Mouse (Mus musculus) NIH3T3 (cell line): Measurements from ENCODE around the gene Kalrn.

ENCODE experiments used
- DNase-seq: peaks from one replicate; pipeline ENCODE4 v3.0.0-alpha.2; 2012; ENCODE audit warnings: low read depth

Gene Kalrn

DNA sequence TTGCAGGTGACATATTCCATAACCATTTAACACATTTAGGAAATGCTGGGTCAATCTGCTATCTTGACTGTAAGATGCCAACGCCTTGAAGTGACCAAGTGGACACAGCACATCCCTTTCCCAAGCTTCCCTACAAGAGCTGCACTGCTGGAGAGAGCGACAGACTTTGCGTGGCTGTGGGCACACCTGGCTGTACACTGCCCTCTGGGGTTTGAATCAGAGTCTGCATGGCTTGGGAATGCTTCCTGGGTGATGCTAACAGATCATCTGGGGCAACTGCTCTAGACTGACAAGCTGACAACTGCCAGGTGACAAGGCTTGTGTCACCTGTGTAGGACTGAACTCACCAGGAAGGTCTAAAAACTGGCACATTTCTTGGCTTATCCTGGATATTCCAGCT, 388.6 kb downstream of the Kalrn start:
- DNase-seq, result no peak

DNA sequence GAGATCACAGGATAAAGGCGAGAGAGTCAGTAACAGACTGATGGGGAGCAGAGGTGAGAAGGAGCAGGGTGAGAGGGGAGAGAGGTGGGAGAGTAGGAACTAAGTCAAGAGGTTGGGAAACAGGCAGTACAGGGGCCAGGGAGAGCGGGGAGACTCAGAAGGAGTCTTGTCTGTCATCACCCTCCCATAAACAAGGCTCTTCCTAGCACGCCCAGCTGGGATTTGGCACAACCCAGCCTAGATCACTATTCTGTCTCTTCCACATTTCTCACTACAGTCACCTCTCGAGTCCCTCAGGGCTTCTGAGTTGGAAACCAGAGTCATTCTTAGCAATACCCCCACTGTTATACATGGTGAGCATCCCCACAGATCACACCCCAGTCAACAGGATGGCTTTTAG, 390.1 kb downstream of the Kalrn start:
- no peak for DNase-seq

DNA sequence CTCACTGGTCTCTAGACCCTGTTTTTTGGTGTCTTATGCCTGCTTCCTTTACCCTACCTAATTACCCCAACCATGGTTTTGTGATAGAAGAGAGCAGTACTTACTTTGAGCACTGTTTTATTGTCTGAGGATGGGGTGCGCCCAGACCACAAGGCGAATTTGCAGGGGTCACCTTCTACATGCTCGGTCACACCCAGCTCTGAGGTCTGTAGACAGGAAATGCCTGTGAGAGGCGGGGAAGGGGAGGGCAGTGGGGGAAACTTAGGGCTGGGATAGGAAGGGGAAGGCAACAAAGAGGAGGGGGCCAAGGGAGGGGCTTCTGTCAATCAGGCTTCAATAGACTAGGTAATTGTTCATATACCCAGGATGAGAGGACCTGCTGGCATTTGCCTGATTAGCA, 397.7 kb downstream of the Kalrn start:
- no peak for DNase-seq

DNA sequence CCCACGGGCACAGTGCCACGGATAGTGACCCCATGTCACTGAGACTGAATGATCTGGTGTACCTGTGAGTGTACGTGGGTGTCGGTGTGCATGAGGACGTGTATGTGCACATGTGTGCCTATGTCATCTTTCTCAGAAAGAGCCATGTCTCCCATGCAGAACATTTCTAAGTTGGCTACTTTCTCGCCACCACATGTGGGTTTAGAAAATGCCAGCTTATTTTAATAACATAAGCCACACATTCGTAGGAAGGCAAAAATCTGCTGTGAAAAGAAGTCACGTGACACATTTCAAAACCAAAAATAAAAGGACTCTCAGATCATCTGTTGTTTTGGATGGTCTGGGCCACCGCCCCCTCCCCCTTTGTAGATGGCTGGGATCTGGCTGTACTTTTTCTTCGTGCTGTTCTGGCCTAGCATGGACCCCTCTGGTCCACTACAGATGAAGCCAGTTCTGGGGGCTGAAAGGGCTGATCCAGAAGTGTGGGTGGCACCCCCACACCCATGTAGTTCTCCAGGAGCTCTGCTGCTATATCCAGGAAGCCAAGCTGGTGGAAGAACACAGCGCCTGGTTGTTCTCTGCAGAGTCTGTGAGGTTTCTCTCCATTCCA, 400.7 kb downstream of the Kalrn start:
- DNase-seq, result no peak

DNA sequence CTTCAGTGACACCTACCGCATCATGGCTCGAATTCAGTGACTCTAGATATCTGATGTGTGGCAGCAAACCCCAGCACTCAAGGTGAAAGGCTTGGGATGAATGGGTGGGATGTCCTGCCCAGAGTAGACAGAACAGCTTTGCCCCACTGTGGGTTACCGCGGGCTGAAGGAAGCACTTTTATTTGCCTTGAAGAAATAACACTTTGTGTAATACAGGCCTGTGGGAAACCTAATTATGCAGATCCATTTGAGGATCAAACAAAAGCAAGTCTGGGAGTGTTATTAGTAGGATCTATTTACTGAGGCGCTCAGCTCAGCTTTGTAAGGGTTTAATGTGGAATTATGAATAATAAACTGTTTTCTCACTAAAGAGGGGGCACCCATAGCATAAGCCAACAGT, 406.3 kb downstream of the Kalrn start:
- no peak for DNase-seq

DNA sequence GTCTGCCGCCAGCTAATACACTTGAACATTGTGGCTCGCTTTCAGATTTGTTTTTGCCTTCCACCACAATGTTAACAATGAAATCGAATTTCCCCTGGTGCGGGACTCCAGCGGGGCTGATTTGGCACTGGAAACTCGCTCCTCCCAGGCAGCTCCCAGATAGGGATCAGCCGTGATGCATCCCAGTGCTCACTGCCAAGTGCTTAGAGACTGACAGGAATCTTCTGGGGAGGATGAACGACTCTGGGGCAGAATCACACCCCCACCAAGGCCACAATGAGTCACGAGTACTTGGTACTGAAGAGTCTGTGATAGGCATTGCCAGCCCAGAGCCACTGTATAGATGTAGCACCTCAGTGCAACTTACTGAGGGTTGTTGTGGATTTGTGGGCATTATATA, 410.2 kb downstream of the Kalrn start:
- peak; percentile 49 for DNase-seq

DNA sequence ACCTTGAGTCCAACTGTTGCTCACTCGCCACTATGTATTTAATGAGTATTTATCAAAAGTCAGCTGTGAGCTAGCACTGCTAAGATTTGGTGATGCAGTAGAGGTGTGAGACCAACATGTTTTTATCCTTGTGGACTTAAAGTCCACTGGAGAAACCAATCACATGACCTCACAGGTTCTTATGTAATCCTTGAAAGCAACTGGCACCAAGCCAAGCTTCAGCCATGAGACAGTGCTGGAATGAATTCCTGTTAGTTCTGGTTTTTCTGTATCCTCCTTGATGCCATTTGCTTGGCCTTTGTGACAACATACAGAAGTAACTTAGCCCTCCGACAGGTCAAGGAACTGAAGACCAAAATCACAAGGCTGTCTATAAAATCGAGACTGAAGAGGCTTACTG, 413.8 kb downstream of the Kalrn start:
- DNase-seq, result peak; percentile 51

DNA sequence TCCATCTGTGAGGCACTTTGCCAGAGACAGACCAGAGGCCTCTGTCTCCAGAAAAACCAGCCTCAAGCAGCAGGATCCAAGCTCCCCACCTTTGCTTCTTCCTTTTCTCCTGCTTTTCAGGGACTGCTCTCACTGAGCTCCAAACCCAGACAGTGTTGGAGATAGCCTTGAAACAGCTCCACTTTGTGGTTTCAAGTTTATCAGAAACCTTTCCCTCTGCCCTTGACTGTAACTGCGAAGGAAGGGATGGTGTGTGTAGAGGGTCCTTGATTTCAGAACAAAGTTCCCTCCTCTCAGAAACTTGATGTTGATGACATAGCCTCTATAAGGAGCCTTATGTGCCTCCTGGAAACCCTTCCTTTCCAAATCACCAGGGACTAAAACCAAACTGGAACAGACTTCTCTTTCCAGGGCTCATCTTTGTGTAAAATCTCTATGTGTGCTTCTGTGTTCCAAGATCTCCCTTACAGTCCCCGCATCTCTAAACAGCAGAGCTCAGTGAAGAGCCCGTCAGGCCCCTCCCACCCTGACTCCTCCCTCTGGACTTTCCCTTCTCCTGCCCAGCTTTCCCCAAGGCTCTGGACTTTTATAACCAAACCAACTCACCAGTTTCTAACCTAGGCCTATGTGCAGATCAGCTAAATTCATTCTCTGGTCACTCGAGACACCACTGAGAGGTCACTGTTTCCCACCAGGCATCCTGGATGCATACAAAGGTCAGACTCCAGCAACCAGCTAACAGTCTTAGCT, 415.8 kb downstream of the Kalrn start:
- DNase-seq, result no peak

DNA sequence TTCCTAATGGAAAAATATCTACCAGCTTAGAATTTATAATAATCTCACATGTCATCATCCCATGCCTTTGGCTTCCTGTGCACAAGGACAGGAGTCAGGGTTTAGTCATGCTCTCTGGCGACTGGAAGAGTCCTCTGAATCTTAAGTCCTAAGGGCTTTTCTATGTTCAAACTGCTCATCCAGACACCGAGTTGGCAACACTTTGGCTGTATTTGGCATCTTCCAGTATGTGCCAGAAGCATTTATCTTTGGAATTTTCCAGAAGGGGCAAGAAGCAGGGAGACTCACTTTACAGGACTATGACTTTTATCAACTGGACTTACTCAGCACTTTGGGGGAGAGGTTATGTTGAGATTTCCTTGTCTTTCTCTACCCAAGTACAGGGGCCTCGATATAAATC, 417.6 kb downstream of the Kalrn start:
- DNase-seq, result peak; percentile 8

DNA sequence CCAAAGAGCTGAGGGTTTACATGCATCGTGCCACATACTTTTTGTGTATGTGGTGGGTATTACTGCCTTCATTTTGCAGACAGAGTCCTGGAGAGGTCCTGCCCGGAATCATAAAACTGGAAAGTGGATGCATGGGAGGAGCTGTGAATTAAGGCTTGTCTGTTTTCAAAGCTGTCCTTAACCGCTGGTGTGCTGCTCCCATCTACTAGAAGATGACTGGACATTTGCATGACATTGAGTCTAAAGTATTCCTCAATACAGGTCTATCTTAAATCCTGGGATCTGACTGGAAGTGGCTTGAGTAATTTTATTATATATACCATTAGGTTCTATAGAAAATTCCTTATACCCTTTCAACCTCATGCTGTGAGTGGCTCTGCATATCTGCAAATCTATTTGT, 418.4 kb downstream of the Kalrn start:
- no peak for DNase-seq

DNA sequence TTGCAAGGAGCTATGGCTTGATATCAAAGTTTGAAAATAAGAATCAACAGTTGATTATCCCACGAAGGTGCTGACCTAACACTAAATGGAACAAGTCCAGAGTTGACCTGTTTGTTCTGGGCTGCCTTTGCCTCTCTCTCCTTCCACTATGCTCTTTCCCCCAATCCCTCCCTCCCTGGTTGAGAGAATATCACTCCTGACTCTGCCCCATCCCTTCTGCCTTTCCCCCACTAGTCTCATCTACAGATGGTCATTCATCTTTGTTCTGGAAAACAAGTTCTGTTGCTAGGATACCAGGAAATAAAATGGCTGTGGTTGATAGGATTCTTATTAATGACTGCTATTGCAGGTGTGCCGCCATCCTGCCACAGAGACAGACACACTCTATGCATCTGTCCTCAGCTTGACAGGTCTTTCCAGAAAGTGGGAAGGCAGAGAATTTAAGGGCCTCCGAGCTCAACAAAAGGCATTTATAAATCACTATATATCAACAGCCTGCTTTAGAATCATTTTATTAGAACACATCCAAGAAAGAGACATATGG, 421.7 kb downstream of the Kalrn start:
- DNase-seq, result no peak

DNA sequence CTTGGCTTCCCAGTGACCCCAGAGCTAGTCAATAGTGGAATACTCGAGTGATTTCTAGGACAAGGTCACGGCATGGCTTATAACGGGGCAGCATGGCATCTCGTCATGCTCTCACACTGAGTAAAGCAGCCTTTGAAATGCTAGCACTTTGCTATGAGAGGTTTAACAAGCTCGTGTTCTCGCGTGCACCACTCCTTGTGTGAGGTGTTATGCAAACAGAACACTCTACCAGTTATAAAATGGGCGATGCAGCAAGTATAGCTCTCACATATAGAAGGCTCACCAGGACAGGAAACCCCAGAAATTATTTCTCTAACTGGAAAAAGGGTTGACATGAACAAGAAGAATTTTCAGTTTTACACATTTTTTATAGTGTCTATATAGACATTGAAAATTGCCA, 431.7 kb downstream of the Kalrn start:
- no peak for DNase-seq

DNA sequence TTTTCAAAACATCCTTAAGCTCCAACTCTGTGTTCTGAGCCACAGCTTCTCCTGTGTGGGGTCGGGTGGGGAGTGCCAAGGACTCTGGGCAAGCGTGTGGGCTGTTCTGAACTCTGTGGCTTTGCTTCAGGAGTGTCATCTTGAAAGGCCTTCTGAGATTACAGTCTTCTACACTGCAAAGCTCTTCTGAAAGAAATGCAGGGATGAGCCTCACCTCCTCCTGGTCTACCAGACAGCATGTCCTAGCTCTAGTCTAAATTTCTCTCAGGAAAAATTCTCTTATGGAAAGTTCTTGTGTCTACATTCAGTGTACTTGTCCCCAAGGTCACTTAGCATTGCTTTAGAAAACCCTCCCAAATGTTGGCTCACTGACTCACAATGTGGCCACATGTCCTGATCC, 438.3 kb downstream of the Kalrn start:
- DNase-seq, result no peak

DNA sequence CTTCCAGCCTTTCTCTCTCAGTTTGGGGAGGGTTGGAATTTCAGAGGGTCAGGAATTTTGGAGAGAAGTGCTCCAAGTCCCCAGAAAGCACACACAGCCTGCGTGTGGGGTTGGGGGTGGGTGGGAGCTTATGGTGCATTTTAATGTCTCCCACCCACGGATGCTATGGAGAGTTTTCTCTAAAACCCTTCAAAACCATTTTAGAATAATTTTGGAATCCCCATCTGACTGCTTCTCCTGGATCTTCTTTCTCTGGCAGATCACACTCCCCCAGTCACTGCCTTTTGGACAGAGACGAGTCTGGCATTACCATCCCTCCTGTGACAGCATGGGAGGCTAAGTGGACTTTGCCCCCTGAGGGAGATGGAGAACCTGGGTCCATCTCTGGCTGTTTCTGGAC, 438.7 kb downstream of the Kalrn start:
- DNase-seq, result no peak

DNA sequence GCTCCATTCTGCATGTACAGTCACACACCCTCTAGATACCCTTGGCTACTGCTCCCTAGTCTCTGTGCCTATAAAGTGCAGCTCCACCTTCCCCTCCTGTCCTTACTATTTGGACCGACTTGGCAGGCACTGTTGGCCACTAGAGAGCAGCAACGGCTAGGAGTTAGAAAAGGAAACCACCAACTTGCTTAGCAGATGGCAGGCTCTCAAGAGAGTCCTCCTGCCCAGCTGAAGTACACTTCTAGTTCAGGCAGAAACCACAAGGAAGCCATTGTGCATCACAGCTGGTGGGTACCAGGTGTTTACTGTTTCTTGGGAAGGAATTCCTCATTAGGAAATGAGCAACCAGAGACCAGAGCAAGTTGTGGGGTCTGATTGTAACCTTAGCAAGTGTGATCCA, 447.7 kb downstream of the Kalrn start:
- peak; percentile 83 for DNase-seq

DNA sequence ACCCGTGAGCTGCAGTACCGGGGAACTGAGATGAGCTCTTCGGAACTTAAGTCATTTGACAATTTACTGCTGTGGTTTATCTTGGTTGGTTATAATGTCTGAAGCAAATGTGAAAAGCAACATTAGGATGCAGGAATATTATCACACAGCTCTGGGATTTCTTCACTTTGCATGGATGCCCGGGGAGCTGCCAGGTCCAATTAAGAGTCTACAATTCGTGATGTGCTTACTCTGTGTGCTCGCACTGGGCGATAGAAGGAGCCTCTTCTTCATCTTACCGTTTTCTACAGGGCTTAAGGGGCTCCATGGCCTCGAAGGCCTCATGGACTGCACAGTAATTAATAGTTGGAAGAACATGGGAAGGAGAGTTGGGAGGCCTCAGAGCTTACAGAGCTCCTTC, 450.8 kb downstream of the Kalrn start:
- no peak for DNase-seq

DNA sequence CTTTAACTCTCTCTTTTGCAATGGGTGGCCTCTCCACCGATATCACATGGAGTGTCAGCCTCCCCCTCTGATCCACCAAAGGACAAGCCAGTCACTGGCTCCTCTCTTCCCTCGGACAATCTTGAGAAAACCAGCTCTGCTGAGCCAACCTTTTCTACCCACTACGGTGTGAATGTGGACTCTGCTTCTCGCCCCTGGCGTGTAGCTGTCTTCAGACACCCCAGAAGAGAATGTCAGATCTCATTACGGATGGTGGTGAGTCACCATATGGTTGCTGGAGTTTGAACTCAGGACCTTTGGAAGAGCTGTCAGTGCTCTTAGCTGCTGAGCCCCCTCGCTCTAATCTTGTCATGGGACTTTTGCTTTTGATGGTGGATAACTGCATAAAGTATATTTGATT, 452.0 kb downstream of the Kalrn start:
- peak; percentile 31 for DNase-seq

DNA sequence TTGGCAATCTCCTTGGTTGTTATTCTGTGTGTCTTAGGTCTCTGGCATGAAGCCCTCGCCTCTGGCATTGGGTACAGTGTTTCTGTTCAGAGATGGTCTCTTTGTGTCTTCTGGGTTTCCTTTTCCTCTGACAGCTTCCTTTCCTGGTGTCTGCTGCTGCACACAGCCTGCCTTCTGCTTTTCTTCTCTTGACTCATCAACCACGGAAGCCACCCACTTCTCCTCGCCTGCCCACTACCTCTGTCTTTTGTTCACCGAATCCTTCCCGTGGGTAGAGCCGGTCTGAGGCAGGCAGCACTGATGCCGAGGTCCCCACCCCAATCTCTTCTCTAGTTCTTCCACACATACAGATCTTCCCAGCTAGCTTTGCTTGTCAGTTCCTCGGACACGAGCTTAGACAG, 452.5 kb downstream of the Kalrn start:
- DNase-seq, result peak; percentile 65

DNA sequence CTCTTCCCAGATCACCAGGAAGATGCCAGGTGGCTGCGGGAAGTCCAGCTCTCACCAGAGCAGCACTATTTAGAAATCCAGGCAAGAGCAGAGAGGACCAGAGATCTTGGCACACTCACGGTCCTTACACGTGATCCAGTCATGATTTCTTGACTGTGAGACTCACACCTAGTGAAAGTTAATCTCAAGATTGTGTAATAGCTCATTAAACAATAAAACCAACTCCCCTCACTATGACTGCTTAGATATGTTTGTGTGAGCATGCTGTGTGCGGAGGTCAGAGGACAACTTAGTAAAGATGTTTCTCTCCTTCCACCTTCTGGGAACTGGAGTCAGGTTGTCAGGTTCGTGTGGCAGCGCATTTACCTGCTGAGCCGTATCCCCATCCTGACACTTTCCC, 453.5 kb downstream of the Kalrn start:
- no peak for DNase-seq

DNA sequence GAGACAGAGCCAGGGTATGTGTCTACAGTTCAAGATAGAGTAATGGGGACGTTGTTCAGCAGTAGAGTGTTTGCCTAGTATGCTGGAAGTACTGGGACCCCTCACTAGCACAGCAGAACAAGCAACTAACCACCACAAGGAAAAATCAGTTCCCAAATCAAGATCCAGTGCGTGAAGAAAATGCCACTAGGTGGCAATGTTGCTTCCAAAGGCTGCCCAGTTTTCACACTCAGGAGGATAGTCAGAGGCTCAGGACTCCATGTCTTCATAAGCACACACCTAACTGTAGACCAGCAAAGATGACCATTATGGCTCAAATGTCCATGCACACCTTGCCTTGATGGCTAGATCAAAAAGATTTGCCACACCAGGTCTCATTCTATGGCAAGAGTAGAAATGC, 454.0 kb downstream of the Kalrn start:
- peak; percentile 51 for DNase-seq

DNA sequence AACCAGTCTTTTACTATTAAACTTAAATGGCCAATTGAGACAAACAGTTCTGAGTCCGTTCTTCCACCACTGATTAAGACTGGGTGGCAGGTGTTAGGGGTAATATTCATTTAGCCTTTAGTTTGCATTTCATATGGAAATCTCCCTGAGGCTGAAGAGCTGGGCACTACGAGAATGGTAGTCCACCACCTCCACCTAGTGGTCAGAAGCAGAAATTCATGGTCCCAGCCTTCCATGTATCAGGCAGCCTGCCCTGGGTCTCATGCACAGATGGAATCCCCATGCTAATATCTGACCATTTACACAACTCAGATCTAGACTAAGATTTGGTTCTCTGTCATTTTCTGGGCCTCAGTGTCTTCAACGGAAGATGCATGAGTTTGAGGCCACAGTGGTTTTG, 458.7 kb downstream of the Kalrn start:
- DNase-seq, result peak; percentile 82

DNA sequence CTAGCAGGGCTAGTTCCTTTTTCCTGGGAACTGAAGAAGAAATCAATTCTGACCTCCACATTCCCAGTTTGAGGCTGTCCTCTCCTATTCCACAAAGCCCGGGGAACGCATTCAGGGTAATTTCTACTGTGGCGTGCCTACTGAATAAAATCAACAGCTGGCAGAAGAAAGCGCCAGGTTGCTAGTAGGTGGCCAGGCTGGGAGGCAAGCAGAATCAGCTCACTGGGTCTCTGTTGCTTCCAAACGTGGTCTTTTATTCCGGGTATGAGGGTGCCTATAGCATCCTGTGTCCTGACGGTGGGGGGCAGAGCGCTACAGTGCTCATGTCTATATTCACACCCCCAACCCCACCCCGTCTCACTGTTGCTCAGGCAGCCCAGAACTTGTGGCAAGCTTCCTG, 460.2 kb downstream of the Kalrn start:
- no peak for DNase-seq

DNA sequence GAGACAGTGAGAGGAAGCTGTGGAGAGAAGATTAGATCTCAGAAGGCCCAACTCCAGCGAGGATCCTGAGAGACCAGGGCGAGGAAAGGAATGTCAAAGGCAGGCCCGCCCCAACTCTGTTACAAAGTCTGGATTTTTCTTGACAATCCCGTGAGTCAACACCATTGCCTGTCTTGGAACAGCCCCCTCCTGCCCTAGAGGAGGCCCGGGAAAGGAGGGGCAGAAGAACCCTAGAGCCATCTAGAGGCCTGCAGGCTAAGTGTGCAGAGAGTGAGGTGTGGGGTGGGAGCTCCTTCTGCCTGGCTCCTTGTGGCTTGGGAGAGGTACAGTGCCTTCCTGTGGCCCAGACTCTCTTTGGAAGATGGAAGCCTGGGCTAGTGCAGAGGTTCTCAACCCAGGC, 460.8 kb downstream of the Kalrn start:
- DNase-seq, result peak; percentile 71
